Mouse (Mus musculus): ENCODE measurements around the gene Fat3. TPM values are rescaled to one million over a fixed set of nuclear protein-coding genes. Genes with fewer than 3 reads are reported as not detected.

Fat3 gene
- not detected in 4 replicates for total RNA-seq (2023; ENCODE audit: inconsistent age)

DNA sequence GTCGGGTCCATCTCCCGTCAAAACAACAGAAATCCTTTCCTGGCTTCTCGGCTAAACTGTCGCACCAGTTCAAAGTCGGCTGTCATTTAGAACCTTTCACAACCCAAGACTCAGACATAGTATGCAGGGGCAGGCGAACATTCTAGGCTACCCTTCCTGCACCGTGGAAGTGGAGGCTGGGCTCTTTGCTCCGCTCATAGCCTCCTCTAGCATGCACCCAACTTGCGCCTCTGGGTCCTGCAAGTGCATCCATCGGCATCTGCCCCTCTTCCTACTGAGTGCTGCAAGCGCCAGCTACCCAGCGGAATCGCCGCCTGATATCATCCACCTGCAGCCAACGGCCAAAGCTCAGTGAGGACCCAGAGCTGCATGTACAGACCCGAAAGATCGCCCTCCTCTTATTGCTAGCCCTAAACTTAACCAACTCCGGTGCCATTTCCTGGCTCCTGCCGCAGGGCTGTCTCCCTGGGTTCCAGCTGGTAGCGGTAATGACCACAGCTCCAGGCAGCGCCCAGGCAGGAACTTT, at the start of gene Fat3:
Fat3 (minus strand) TSS at position 100 of the 526 bp plus-strand sequence.

DNA sequence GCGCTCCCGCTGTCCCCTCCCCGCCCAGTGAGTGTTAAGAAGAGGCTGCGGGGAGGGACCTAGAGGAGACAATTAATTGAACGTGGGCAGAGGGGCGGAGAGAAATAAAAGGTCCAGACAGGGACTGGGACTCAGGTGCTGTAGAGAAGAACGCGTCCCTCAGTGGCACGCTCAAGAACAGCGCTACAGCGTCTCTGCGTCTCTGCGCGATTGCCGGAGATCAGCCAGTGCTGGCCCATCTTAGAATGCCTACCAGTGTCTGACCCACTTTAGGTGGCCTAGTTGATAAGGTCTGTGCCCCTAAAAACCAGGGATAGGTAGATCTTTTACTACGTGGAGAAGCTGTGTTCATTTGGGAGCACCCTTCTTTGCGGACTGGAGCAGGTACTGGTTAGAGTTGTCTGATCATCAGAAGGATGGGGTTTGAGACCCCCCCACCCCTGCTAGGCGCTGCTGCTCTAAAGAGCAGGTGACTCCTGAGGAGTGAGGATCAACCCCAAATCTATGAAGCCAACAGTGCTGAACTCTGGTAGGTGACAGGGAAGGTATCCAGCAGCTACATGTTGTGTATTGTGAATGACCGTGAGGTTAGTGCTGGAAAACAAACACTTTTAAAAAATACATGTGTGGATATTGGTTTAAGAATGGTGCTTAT, 626.5 kb downstream of the Fat3 start, which contains the start of gene Mtnr1b:
Mtnr1b (minus strand) TSS at position 51 of the 655 bp plus-strand sequence.

